Mouse (Mus musculus) ES-E14 (cell line): Measurements from ENCODE around the gene Fndc3b.

Experiments used
- CHD2 ChIP-seq: IDR thresholded peaks from 2 replicates; pipeline ENCODE4 v1.6.1; 2014; ENCODE audit warnings: mild to moderate bottlenecking, low read depth, low read length, inconsistent platforms
- HCFC1 ChIP-seq: IDR thresholded peaks from 2 replicates; pipeline ENCODE4 v1.6.1; 2012; ENCODE audit warnings: low read length, inconsistent platforms, borderline replicate concordance; ENCODE audit not compliant: insufficient read depth
- MAFK ChIP-seq: IDR thresholded peaks from 2 replicates; pipeline ENCODE4 v1.6.1; 2014; ENCODE audit warnings: mild to moderate bottlenecking, low read depth, low read length, inconsistent platforms; ENCODE audit not compliant: insufficient read depth
- ZC3H11A ChIP-seq: IDR thresholded peaks from 2 replicates; pipeline ENCODE4 v1.6.1; 2012; ENCODE audit warnings: low read depth, mild to moderate bottlenecking, inconsistent platforms, low read length, borderline replicate concordance
- ZNF384 ChIP-seq: IDR thresholded peaks from 2 replicates; pipeline ENCODE4 v1.6.1; 2012; ENCODE audit warnings: low read depth, low read length, inconsistent platforms

DNA sequence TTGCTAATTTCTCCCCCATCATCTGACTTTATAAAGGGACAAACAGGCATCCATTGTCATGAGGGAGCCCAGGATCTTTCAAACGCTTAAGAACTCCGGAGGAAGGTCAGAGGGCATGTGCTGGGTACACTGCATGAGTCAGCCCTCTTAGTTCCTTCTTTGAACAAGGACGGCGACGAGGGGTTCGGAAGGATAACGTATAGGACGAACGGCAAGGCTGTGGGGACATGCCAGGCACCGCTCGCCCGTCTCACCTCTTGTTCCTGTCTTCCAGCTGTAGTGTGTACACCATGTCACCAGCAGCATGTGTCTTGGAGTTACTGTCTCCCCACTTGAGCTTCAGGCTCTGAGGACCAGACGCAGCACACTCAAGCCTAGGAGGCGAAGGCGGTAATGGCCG, 271.4 kb downstream of the Fndc3b start:
- TF ChIP-seq MAFK (no peak), HCFC1 (no peak), ZC3H11A (no peak), ZNF384 (no peak), CHD2 (no peak)
